Mouse (Mus musculus): Measurements from ENCODE around the gene Aldh3b1. TPM values are rescaled to one million over a fixed set of nuclear protein-coding genes. Genes with fewer than 3 reads are reported as not detected.

Aldh3b1 gene
- polyA plus RNA-seq, 1 experiment from 2014 or later = 2.3 TPM

DNA sequence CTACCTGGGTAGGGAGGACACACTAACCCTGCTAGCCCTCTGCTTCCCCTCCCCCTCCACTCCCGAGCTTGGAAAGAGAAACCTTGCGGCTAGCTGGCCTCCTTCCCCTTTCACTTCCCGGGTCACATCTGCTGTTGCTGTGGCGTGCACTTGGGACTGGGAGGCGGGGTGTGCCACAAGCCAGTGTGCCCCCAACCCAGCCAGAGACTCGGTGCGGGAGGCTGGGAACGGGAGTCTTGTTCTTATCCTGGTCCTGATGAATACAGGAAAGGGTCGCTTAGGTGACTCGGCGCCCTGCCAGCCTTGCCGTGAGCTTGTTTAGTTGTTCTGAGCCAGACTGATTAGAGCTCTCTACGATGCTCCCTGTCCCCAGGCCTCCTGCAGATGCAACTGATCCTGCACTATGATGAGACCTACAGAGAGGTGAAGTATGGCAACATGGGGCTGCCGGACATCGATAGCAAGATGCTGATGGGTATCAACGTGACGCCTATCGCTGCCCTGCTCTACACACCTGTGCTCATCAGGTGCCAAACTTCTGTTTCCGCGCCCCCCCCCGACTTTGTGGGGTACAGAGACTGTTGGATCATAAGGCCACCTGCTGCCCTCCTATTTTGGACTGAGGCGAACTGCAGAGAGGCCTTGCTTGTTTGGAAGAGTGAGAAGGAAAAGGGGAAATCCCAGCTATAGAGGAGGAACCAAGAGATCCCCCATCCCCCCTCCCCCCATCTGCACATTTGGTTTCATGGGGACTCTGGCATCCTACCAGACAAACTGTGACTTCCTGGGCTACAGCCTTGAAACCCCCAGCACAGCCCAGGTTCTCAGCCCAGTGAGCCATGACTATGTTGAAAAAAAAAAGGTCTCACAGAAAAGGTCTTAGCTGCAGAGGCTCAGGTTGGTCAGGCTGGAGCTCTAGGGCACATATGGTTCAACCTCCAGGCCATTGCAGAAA lies 6.6 kb upstream of the Aldh3b1 start:
- H3K4me2 ChIP-seq = peak overlapping the region; percentile 93
- peak overlapping the region; percentile 54 for H3K4me3 ChIP-seq (ENCODE audit: low read depth, low read length)
- H3K9me3 ChIP-seq (replicated peaks; ENCODE audit: control insufficient read depth, low read length) = no peaks in the 10 kb centered on the region
- H3K4me1 ChIP-seq (ENCODE audit: control insufficient read depth, insufficient read depth, low read length) = peaks cover 5% of the 10 kb centered on the region; the same call in 1 of the 2 replicates
- no peak overlapping the region for H3K27ac ChIP-seq (ENCODE audit: low read depth, low read length)
- ATAC-seq (replicated peaks; ENCODE audit: insufficient number of reproducible peaks, low FRiP score, low TSS enrichment) = no peak
- 9% methylated on average over 22 of the region's 22 CpGs for WGBS (ENCODE audit: insufficient replicate concordance)
- H3K27me3 ChIP-seq (ENCODE audit: control insufficient read depth, insufficient read depth, low read length) = peaks cover 3% of the 10 kb centered on the region
- no peaks in the 10 kb centered on the region for H3K36me3 ChIP-seq (ENCODE audit: control insufficient read depth, insufficient read depth, low read length)
- peak overlapping the region; percentile 73 for H3K9ac ChIP-seq (ENCODE audit: low read depth, low read length)

DNA sequence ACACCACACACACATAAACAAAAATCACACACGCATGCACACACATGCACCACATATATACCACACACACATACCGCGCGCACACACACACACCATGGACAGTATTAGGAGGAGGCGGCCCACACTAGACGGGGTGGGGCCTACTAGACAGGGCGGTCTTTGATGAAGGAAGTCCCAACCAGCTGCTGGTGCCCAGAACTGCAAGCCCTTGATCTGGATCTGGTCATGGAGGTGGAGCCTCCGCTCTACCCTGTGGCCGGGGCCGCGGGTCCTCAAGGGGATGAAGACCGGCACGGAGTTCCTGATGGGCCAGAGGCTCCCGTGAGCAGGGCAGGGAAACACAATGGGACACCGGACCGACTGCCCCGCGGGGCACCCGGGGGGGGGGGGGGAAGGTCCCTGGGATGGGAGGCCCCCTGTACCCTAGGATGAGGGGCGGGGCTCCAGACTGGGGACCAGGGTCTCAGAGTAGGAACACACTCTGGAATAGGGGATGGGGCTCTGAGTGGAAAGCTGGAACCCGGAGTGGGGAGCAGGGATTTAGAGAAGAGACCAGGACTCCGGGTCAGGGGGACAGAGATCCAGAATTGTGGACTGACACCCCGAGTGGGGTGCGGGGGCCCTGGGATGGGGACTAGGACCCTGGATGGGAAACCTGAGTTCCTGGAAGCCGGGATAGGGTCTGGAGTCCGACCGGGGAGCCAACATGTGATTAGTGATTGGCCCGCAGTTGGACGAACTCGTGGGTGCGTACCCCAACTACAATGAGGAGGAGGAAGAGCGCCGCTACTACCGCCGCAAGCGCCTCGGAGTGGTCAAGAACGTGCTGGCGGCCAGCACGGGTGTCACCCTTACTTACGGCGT lies 5.7 kb upstream of the Aldh3b1 start, which contains the start of gene Unc93b1:
TSS of gene Unc93b1 (plus strand) at position 155 of the 864 bp plus-strand sequence.
- Histone ChIP-seq H3K4me1 (ENCODE audit: control insufficient read depth, insufficient read depth, low read length) (peaks cover 10% of the 10 kb centered on the region), H3K9ac (ENCODE audit: low read depth, low read length) (peak within 1 kb of the TSS; percentile 73), H3K9me3 (replicated peaks; ENCODE audit: control insufficient read depth, low read length) (no peaks in the 10 kb centered on the region), H3K27me3 (ENCODE audit: control insufficient read depth, insufficient read depth, low read length) (peaks cover 3% of the 10 kb centered on the region), H3K4me3 (ENCODE audit: low read depth, low read length) (peak within 1 kb of the TSS; percentile 54), H3K36me3 (ENCODE audit: control insufficient read depth, insufficient read depth, low read length) (no peaks in the 10 kb centered on the region), H3K4me2 (peak within 1 kb of the TSS; percentile 93), H3K27ac (ENCODE audit: low read depth, low read length) (no peak within 1 kb of the TSS)
- 5% methylated on average over 42 of the region's 42 CpGs for WGBS (ENCODE audit: insufficient replicate concordance)
- ATAC-seq (replicated peaks; ENCODE audit: insufficient number of reproducible peaks, low FRiP score, low TSS enrichment) = peak; percentile 47

- no peak overlapping the region for H3K4me3 ChIP-seq (ENCODE audit: low read depth, low read length)
- ATAC-seq (replicated peaks; ENCODE audit: insufficient number of reproducible peaks, low FRiP score, low TSS enrichment) = no peak
- H3K9me3 ChIP-seq (replicated peaks; ENCODE audit: control insufficient read depth, low read length) = no peaks in the 10 kb centered on the region
- no peaks in the 10 kb centered on the region; the same call in 1 of the 2 replicates for H3K27me3 ChIP-seq (ENCODE audit: control insufficient read depth, insufficient read depth, low read length)
- no peaks in the 10 kb centered on the region for H3K36me3 ChIP-seq (ENCODE audit: control insufficient read depth, insufficient read depth, low read length)
- H3K27ac ChIP-seq (ENCODE audit: low read depth, low read length) = no peak overlapping the region
- H3K9ac ChIP-seq (ENCODE audit: low read depth, low read length) = no peak overlapping the region
- H3K4me1 ChIP-seq (ENCODE audit: control insufficient read depth, insufficient read depth, low read length) = peaks cover 17% of the 10 kb centered on the region
- 82% methylated on average over 9 of the region's 9 CpGs for WGBS (ENCODE audit: insufficient replicate concordance)
- H3K4me2 ChIP-seq = no peak overlapping the region
Measured at GRCm38 (mm10) chr19:3931716-3932115, 2.1 kb upstream of the Aldh3b1 start.

GRCm38 (mm10) chr19:3930262-3931057 lies 852 bp upstream of the Aldh3b1 start:
- H3K4me3 ChIP-seq (ENCODE audit: low read depth, low read length) = no peak overlapping the region
- no peaks in the 10 kb centered on the region for H3K36me3 ChIP-seq (ENCODE audit: control insufficient read depth, insufficient read depth, low read length)
- no peaks in the 10 kb centered on the region for H3K9me3 ChIP-seq (replicated peaks; ENCODE audit: control insufficient read depth, low read length)
- 65% methylated on average over 21 of the region's 21 CpGs for WGBS (ENCODE audit: insufficient replicate concordance)
- H3K27ac ChIP-seq (ENCODE audit: low read depth, low read length) = peak overlapping the region; percentile 55
- H3K4me1 ChIP-seq (ENCODE audit: control insufficient read depth, insufficient read depth, low read length) = peaks cover 17% of the 10 kb centered on the region
- no peak overlapping the region for H3K4me2 ChIP-seq
- no peaks in the 10 kb centered on the region for H3K27me3 ChIP-seq (ENCODE audit: control insufficient read depth, insufficient read depth, low read length)
- ATAC-seq (replicated peaks; ENCODE audit: insufficient number of reproducible peaks, low FRiP score, low TSS enrichment) = no peak
- peak overlapping the region; percentile 40 for H3K9ac ChIP-seq (ENCODE audit: low read depth, low read length)

DNA sequence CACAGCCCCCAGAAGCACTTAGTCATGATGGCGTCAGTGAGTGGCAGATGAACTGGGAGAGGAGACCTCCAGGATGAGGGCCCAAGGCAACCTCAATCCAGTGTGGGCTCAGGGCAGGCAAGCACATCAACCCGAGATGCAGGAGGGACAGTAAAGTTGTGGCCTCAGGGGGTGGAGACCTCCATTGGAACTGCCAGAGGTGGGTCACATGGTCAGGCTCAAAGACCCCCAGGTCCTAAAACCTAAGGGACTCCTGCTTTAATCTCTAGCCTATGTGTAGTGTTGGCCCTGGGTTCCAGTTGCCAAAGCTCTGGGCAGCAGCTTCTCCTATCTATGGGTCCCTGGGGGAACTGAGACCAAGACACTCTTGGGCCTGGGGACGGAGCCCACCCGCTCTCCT lies 829 bp downstream of the Aldh3b1 start:
- Histone ChIP-seq H3K4me2 (no peak overlapping the region), H3K36me3 (ENCODE audit: control insufficient read depth, insufficient read depth, low read length) (no peaks in the 10 kb centered on the region), H3K9ac (ENCODE audit: low read depth, low read length) (no peak overlapping the region), H3K9me3 (replicated peaks; ENCODE audit: control insufficient read depth, low read length) (no peaks in the 10 kb centered on the region), H3K27ac (ENCODE audit: low read depth, low read length) (0 out of 2 replicates have a peak overlapping the region, but pooled peaks have one; percentile 50), H3K4me1 (ENCODE audit: control insufficient read depth, insufficient read depth, low read length) (peaks cover 11% of the 10 kb centered on the region), H3K4me3 (ENCODE audit: low read depth, low read length) (no peak overlapping the region), H3K27me3 (ENCODE audit: control insufficient read depth, insufficient read depth, low read length) (no peaks in the 10 kb centered on the region)
- no peak for ATAC-seq (replicated peaks; ENCODE audit: insufficient number of reproducible peaks, low FRiP score, low TSS enrichment)
- WGBS (ENCODE audit: insufficient replicate concordance) = 81% methylated on average over 4 of the region's 4 CpGs

GRCm38 (mm10) chr19:3927989-3928388 lies 1.6 kb downstream of the Aldh3b1 start:
- Histone ChIP-seq H3K4me1 (ENCODE audit: control insufficient read depth, insufficient read depth, low read length) (peaks cover 11% of the 10 kb centered on the region), H3K4me2 (no peak overlapping the region), H3K36me3 (ENCODE audit: control insufficient read depth, insufficient read depth, low read length) (no peaks in the 10 kb centered on the region), H3K4me3 (ENCODE audit: low read depth, low read length) (no peak overlapping the region), H3K27ac (ENCODE audit: low read depth, low read length) (no peak overlapping the region), H3K27me3 (ENCODE audit: control insufficient read depth, insufficient read depth, low read length) (no peaks in the 10 kb centered on the region), H3K9me3 (replicated peaks; ENCODE audit: control insufficient read depth, low read length) (no peaks in the 10 kb centered on the region), H3K9ac (ENCODE audit: low read depth, low read length) (no peak overlapping the region)
- 83% methylated on average over 4 of the region's 4 CpGs for WGBS (ENCODE audit: insufficient replicate concordance)
- no peak for ATAC-seq (replicated peaks; ENCODE audit: insufficient number of reproducible peaks, low FRiP score, low TSS enrichment)

DNA sequence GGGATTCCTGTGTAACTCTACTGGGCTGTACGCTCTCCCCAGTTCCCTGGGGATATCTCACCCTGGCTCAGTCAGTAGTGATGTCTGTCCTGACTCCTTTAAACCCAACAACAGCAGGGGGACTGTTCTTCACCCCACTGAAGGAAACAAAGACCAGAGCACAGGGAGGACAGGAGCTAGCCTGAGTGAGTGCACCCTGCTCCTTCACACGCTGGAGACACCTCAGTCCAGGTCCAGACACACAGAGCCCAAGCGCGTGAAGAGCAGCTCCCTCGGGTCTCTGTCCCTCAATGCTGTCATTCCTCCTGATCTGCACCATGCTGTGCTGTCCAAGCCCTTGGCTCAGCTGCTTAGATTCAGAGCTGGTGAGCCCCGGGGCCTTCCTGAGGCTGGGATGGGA lies 2.9 kb downstream of the Aldh3b1 start:
- no peaks in the 10 kb centered on the region for H3K36me3 ChIP-seq (ENCODE audit: control insufficient read depth, insufficient read depth, low read length)
- H3K27ac ChIP-seq (ENCODE audit: low read depth, low read length) = no peak overlapping the region
- no peak overlapping the region for H3K4me2 ChIP-seq
- no peak overlapping the region for H3K9ac ChIP-seq (ENCODE audit: low read depth, low read length)
- no peak overlapping the region for H3K4me3 ChIP-seq (ENCODE audit: low read depth, low read length)
- no peaks in the 10 kb centered on the region for H3K9me3 ChIP-seq (replicated peaks; ENCODE audit: control insufficient read depth, low read length)
- peaks cover 11% of the 10 kb centered on the region for H3K4me1 ChIP-seq (ENCODE audit: control insufficient read depth, insufficient read depth, low read length)
- H3K27me3 ChIP-seq (ENCODE audit: control insufficient read depth, insufficient read depth, low read length) = no peaks in the 10 kb centered on the region
- no peak for ATAC-seq (replicated peaks; ENCODE audit: insufficient number of reproducible peaks, low FRiP score, low TSS enrichment)
- WGBS (ENCODE audit: insufficient replicate concordance) = 63% methylated on average over 6 of the region's 6 CpGs

GRCm38 (mm10) chr19:3926279-3926678 lies 3.3 kb downstream of the Aldh3b1 start:
- Histone ChIP-seq H3K27me3 (ENCODE audit: control insufficient read depth, insufficient read depth, low read length) (no peaks in the 10 kb centered on the region), H3K4me1 (ENCODE audit: control insufficient read depth, insufficient read depth, low read length) (peaks cover 11% of the 10 kb centered on the region), H3K36me3 (ENCODE audit: control insufficient read depth, insufficient read depth, low read length) (no peaks in the 10 kb centered on the region), H3K27ac (ENCODE audit: low read depth, low read length) (no peak overlapping the region), H3K9me3 (replicated peaks; ENCODE audit: control insufficient read depth, low read length) (no peaks in the 10 kb centered on the region), H3K9ac (ENCODE audit: low read depth, low read length) (no peak overlapping the region), H3K4me2 (no peak overlapping the region), H3K4me3 (ENCODE audit: low read depth, low read length) (no peak overlapping the region)
- no peak for ATAC-seq (replicated peaks; ENCODE audit: insufficient number of reproducible peaks, low FRiP score, low TSS enrichment)
- WGBS (ENCODE audit: insufficient replicate concordance) = 61% methylated on average over 3 of the region's 3 CpGs

All from heart, embryonic 11.5 days (tissue).